Mouse (Mus musculus) forebrain, embryonic 13.5 days (tissue): ENCODE measurements around the gene Aire. TPM values are rescaled to one million over a fixed set of nuclear protein-coding genes. Genes with fewer than 3 reads are reported as not detected.

Source experiments
- ATAC-seq: fragments of 200-750 bp; cut with Nextera tagmentation; 2 replicates; pipeline ENCODE4 v1.8.0; 2017
- H3K27ac ChIP-seq: fragments of 300-500 bp; sonication (generic); 2 replicates; pipeline ENCODE4 v1.5.1; 2015; ENCODE audit warnings: inconsistent platforms, mild to moderate bottlenecking, moderate library complexity
- H3K27me3 ChIP-seq: fragments of 300-500 bp; sonication (generic); 2 replicates; pipeline ENCODE4 v1.6.1; 2015; ENCODE audit warnings: mild to moderate bottlenecking, inconsistent platforms
- H3K36me3 ChIP-seq: fragments of 300-500 bp; sonication (generic); 2 replicates; pipeline ENCODE4 v1.6.1; 2015; ENCODE audit warnings: mild to moderate bottlenecking, inconsistent platforms; ENCODE audit not compliant: poor library complexity, severe bottlenecking
- H3K4me1 ChIP-seq: fragments of 300-500 bp; sonication (generic); 2 replicates; pipeline ENCODE4 v1.6.1; 2015; ENCODE audit warnings: inconsistent platforms
- H3K4me2 ChIP-seq: fragments of 300-500 bp; sonication (generic); 2 replicates; pipeline ENCODE4 v1.6.1; 2015; ENCODE audit warnings: inconsistent platforms, mild to moderate bottlenecking, moderate library complexity
- H3K4me3 ChIP-seq: fragments of 300-500 bp; sonication (generic); 2 replicates; pipeline ENCODE4 v1.5.1; 2015; ENCODE audit warnings: mild to moderate bottlenecking, inconsistent platforms
- H3K9ac ChIP-seq: fragments of 300-500 bp; sonication (generic); 2 replicates; pipeline ENCODE4 v1.6.1; 2015; ENCODE audit warnings: mild to moderate bottlenecking, inconsistent platforms
- H3K9me3 ChIP-seq: fragments of 300-500 bp; sonication (generic); replicated peaks from 2 replicates; pipeline ENCODE4 v1.6.1; 2016; ENCODE audit warnings: inconsistent platforms
- WGBS: fragments of 180-500 bp; shearing (Covaris S2); methylation state at CpG from one replicate; pipeline ENCODE4 v1.1.7; 2015; 5-methylcytosine and 5-hydroxymethylcytosine counted together
- polyA plus RNA-seq: library from polyadenylated mRNA; unstranded; fragments of >200 nt; fragmentation: Nextera tagmentation; extraction: Ambion mirVana; gene quantifications from 2 replicates; pipeline ENCODE4 v1.2.1, GENCODE M21; 2015

The Aire gene
- 0.18 TPM in 1 of 2 replicates, not detected in the other for polyA plus RNA-seq

DNA sequence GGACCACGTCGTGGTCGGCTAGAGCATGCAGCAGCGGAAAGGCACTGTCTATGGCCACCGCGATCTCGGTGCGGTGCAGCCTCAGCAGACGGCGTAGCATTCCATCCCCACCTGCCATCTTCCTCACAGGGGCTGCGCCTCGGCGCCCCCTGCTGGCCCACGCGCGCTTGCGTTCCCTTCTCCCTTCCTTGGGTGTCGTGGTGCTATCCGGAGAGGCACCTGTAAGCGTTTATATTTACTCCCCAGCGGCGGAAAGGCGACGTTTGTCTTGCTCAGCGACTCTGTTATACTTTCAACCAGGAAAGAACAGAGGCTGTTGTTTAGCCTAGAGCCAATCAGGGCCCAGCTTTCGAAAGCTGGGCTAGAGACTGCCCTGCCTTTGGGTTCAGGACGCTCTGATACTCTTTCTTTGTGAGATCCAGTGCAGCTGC lies at the start of gene Aire:
Gene Aire, minus strand, starts transcription at position 205 of the 431 bp plus-strand sequence.
- Histone ChIP-seq H3K36me3 (no peaks in the 10 kb centered on the region), H3K4me2 (peak within 1 kb of the TSS; percentile 59), H3K9me3 (no peaks in the 10 kb centered on the region), H3K27ac (no peak within 1 kb of the TSS), H3K4me1 (peaks cover 8% of the 10 kb centered on the region), H3K9ac (peak within 1 kb of the TSS; percentile 28), H3K4me3 (peak within 1 kb of the TSS; percentile 30), H3K27me3 (peaks cover 7% of the 10 kb centered on the region)
- peak; percentile 71 for ATAC-seq
- WGBS, result 2% methylated on average over 27 of the region's 27 CpGs

DNA sequence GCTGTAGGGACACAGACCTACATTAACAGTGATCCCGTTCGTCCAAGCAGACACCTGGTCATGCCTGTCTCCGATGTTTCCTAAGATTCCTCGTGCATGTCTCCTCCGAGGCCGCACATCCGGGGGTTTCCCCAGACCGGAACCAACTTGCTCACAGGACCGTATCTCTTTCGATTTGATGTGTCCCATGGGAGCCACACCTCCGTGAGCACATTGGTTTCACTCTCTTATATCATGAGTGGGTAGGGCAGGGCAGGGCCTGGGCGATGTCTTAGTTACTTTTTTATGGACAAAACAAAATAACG lies 49.3 kb upstream of the Aire start:
- H3K4me2 ChIP-seq, result no peak overlapping the region

DNA sequence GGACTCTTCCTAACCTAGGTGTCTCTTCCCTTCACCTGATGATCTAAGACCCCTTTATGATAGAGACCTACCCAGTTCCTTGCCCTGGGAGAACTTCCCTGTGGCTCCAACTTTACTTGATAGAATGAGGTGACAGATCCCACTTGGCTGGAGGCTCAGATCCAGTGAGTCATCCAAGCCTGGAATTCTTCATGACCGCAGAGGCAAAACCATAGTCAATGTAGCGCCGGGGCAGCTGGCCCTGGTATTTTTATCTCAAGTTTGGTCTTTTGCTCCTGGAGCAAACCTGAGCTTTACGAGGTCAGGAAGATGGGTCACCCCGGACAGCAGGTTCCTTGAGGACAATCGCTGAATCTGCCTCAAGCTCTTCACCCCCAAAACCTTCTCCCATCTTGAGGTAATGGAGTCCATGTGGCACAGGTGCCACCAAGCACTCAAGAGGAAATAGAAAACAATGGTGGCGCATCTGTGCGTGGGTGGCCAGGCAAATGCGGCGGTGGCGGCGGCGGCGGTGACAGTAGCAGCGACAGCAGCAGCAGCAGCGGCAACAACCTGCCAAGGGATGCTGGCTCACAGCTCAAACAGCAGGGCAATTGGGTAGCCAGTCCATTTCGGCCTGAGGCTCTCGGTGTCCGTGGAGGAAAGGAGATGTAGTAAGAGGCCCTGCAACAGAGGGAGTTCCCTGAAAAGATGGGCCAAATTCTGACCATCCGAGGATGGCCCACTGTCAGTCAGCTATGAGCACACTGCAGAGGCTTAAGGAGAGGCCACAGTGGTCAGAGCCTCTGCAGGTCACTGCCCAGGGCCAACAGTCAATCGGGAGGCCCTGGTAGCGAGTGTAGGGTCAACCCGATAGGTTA lies 48.7 kb upstream of the Aire start:
- Histone ChIP-seq H3K4me3 (no peak overlapping the region), H3K4me2 (no peak overlapping the region), H3K27ac (no peak overlapping the region), H3K9ac (no peak overlapping the region), H3K4me1 (no peaks in the 10 kb centered on the region), H3K36me3 (no peaks in the 10 kb centered on the region), H3K27me3 (no peaks in the 10 kb centered on the region), H3K9me3 (no peaks in the 10 kb centered on the region)
- WGBS, result 86% methylated on average over 23 of the region's 23 CpGs
- ATAC-seq, result no peak

More for the DNA sequence above, 49.3 kb upstream of the Aire start:
- H3K27me3 ChIP-seq, result no peaks in the 10 kb centered on the region
- whole genome bisulfite sequencing, result 90% methylated on average over 13 of the region's 13 CpGs
- no peak for ATAC-seq
- no peaks in the 10 kb centered on the region for H3K36me3 ChIP-seq
- no peak overlapping the region for H3K4me3 ChIP-seq
- H3K9ac ChIP-seq, result no peak overlapping the region
- H3K4me1 ChIP-seq, result no peaks in the 10 kb centered on the region
- H3K9me3 ChIP-seq, result no peaks in the 10 kb centered on the region
- no peak overlapping the region for H3K27ac ChIP-seq

DNA sequence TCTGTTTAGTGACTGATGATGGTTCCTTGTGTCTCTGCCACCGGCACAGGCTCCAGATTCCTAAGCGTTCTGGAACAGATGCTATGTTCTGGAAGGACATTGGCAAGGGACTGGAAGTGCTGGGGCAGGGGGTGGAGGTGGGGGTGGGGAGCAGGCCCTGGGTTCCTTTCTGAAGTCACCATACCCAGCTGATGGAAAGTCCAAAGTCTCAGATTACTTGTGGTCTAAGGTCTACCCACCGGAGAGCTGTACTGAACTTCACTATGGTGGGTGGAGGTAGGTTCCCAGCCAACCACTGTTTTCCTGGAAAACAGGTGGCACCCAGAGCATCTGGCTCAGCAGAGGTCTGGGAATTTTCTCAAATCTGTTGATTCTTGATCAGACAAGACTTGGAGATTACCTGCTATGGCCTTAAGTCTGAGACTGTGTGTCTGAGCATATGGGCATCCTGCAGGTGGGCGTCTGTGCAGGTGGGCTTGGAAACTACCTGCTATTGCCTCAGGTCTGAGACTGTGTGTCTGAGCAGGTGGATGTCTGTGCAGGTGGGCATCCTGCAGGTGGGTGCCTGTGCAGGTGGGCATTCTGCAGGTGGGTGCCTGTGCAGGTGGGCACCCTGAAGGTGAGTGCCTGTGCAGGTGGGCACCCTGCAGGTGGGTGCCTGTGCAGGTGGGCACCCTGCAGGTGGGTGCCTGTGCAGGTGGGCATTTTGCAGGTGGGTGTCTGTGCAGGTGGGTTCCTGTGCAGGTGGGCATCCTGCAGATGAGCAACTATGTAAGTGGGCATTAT lies 47.5 kb upstream of the Aire start:
- H3K36me3 ChIP-seq, result no peaks in the 10 kb centered on the region
- no peaks in the 10 kb centered on the region for H3K9me3 ChIP-seq
- H3K27me3 ChIP-seq, result no peaks in the 10 kb centered on the region
- ATAC-seq, result no peak
- H3K4me1 ChIP-seq, result no peaks in the 10 kb centered on the region
- H3K4me3 ChIP-seq, result no peak overlapping the region
- no peak overlapping the region for H3K27ac ChIP-seq
- no peak overlapping the region for H3K4me2 ChIP-seq
- WGBS, result 88% methylated on average over 4 of the region's 4 CpGs
- H3K9ac ChIP-seq, result no peak overlapping the region

GRCm38 (mm10) chr10:78090246-78090645 lies 46.8 kb upstream of the Aire start:
- Histone ChIP-seq H3K36me3 (no peaks in the 10 kb centered on the region), H3K9me3 (no peaks in the 10 kb centered on the region), H3K4me3 (no peak overlapping the region), H3K27me3 (no peaks in the 10 kb centered on the region), H3K9ac (no peak overlapping the region), H3K4me2 (no peak overlapping the region), H3K4me1 (no peaks in the 10 kb centered on the region), H3K27ac (no peak overlapping the region)
- no peak for ATAC-seq
- WGBS, result 63% methylated on average over 6 of the region's 6 CpGs

- no peak for ATAC-seq
- Histone ChIP-seq H3K4me1 (no peaks in the 10 kb centered on the region), H3K27ac (no peak overlapping the region), H3K36me3 (no peaks in the 10 kb centered on the region), H3K9me3 (no peaks in the 10 kb centered on the region), H3K4me2 (no peak overlapping the region), H3K27me3 (no peaks in the 10 kb centered on the region), H3K9ac (no peak overlapping the region), H3K4me3 (no peak overlapping the region)
- WGBS, result 87% methylated on average over 6 of the region's 6 CpGs
These were observed 43.7 kb upstream of the Aire start for GRCm38 (mm10) chr10:78087101-78087511.

GRCm38 (mm10) chr10:78086444-78087061 lies 43.1 kb upstream of the Aire start:
- Histone ChIP-seq H3K4me3 (no peak overlapping the region), H3K4me2 (no peak overlapping the region), H3K27ac (no peak overlapping the region), H3K4me1 (no peaks in the 10 kb centered on the region), H3K9ac (no peak overlapping the region), H3K36me3 (no peaks in the 10 kb centered on the region), H3K27me3 (no peaks in the 10 kb centered on the region), H3K9me3 (no peaks in the 10 kb centered on the region)
- 83% methylated on average over 10 of the region's 10 CpGs for WGBS
- no peak for ATAC-seq

- Histone ChIP-seq H3K36me3 (no peaks in the 10 kb centered on the region), H3K4me3 (no peak overlapping the region), H3K9ac (no peak overlapping the region), H3K4me2 (no peak overlapping the region), H3K27me3 (no peaks in the 10 kb centered on the region), H3K4me1 (no peaks in the 10 kb centered on the region), H3K27ac (no peak overlapping the region), H3K9me3 (no peaks in the 10 kb centered on the region)
- ATAC-seq, result no peak
- 95% methylated on average over 6 of the region's 6 CpGs for WGBS
These were observed 42.3 kb upstream of the Aire start for GRCm38 (mm10) chr10:78085711-78086110.

DNA sequence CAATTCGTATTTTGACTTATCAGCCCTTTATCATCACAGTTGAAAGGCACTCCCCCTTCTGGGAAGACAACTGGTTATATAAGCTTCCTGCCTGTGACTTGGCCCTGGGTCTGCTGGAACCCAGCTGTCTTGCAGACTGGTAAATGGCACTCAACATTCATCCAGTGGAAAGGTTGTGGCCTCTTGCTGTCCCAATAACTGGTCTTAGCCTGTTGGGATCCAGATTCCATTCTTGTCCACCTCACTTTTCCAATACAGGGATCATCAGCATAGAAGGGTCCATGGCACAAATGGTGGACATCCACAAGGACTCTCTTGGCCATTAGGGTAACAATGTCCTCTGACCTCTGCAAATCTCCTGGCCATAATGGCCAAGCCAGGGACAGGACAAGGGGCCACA lies 40.7 kb upstream of the Aire start:
- Histone ChIP-seq H3K4me2 (no peak overlapping the region), H3K4me3 (no peak overlapping the region), H3K4me1 (no peaks in the 10 kb centered on the region), H3K27me3 (no peaks in the 10 kb centered on the region), H3K27ac (no peak overlapping the region), H3K36me3 (no peaks in the 10 kb centered on the region), H3K9me3 (no peaks in the 10 kb centered on the region), H3K9ac (no peak overlapping the region)
- 61% methylated on average over 1 of the region's 1 CpGs for WGBS
- ATAC-seq, result no peak

DNA sequence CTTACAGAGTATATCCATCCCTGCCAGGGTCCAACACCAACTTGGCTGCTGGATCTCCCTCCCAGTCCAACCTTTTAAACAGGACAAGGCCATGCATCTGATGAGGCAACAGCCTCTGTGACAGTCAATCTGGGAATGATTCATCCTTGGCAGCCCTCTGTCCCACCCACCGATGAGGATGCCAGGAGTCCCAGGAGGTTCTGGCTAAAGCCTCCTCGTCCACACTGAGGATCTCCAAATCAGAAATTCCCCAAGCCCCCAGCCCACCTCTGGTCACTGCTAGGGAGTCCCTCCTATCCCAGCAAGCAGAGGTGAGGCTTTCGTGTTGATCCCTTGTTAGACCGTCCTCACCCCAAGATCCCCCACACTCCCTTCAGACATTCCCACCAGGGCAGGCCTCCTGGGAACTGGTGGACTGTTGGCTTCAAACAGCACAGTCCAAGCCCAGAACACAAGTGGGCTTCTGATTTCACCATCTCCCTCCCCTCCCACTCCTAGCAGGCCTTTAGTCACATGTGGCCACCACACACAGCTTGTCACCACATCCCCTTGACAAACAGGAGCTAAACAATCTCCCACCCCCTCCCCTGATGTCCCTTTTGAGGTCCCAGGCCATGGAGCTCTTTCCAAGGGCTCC lies 36.7 kb upstream of the Aire start:
- Histone ChIP-seq H3K27ac (no peak overlapping the region), H3K27me3 (no peaks in the 10 kb centered on the region), H3K4me1 (no peaks in the 10 kb centered on the region), H3K4me2 (no peak overlapping the region), H3K9ac (no peak overlapping the region), H3K4me3 (no peak overlapping the region), H3K36me3 (no peaks in the 10 kb centered on the region), H3K9me3 (0 out of 2 replicates have a peak, but pooled peaks cover 5% of the 10 kb centered on the region)
- 76% methylated on average over 4 of the region's 4 CpGs for WGBS
- no peak for ATAC-seq

- H3K9me3 ChIP-seq, result 0 out of 2 replicates have a peak, but pooled peaks cover 5% of the 10 kb centered on the region
- WGBS, result 86% methylated on average over 5 of the region's 5 CpGs
- H3K36me3 ChIP-seq, result no peaks in the 10 kb centered on the region
- H3K9ac ChIP-seq, result no peak overlapping the region
- ATAC-seq, result no peak
- H3K4me3 ChIP-seq, result no peak overlapping the region
- no peaks in the 10 kb centered on the region for H3K27me3 ChIP-seq
- no peak overlapping the region for H3K4me2 ChIP-seq
- H3K27ac ChIP-seq, result no peak overlapping the region
- H3K4me1 ChIP-seq, result no peaks in the 10 kb centered on the region
These were observed 34.9 kb upstream of the Aire start for GRCm38 (mm10) chr10:78078276-78078675.

- Histone ChIP-seq H3K27me3 (no peaks in the 10 kb centered on the region), H3K4me1 (no peaks in the 10 kb centered on the region), H3K36me3 (no peaks in the 10 kb centered on the region), H3K4me3 (no peak overlapping the region), H3K9me3 (0 out of 2 replicates have a peak, but pooled peaks cover 5% of the 10 kb centered on the region), H3K27ac (no peak overlapping the region), H3K4me2 (no peak overlapping the region), H3K9ac (no peak overlapping the region)
- 85% methylated on average over 9 of the region's 9 CpGs for WGBS
- no peak for ATAC-seq
These were observed 34.5 kb upstream of the Aire start for GRCm38 (mm10) chr10:78077862-78078261.
